Mouse (Mus musculus): ENCODE measurements at regions not wholly inside any gene's neighbourhood (a gene's known extent, or its start where the extent isn't known, plus 50 kb on each side); places are given as distances from the start of the nearest gene placed in this dataset.

GRCm38 (mm10) chr8:24287861-24288260, 437.8 kb downstream of the Adam3 start:
- DNase-seq (ENCODE audit: low read depth, low spot score) = no peak

GRCm38 (mm10) chr8:24284966-24285365, 440.7 kb downstream of the Adam3 start:
- DNase-seq (ENCODE audit: low read depth, low spot score) = no peak

- DNase-seq (ENCODE audit: low read depth, low spot score) = no peak
Observed at GRCm38 (mm10) chr8:24283901-24284405, 441.7 kb downstream of the Adam3 start.

GRCm38 (mm10) chr8:24280296-24280695, 445.4 kb downstream of the Adam3 start:
- DNase-seq (ENCODE audit: low read depth, low spot score) = no peak

GRCm38 (mm10) chr8:24278391-24278790, 447.3 kb downstream of the Adam3 start:
- DNase-seq (ENCODE audit: low read depth, low spot score) = no peak

- DNase-seq (ENCODE audit: low read depth, low spot score) = no peak
Observed at GRCm38 (mm10) chr8:24261359-24261758, 464.3 kb downstream of the Adam3 start.

GRCm38 (mm10) chr8:24258622-24259021, 467.0 kb downstream of the Adam3 start:
- no peak for DNase-seq (ENCODE audit: low read depth, low spot score)

- DNase-seq (ENCODE audit: low read depth, low spot score) = no peak
Observed at GRCm38 (mm10) chr8:24242211-24242610, 483.4 kb downstream of the Adam3 start.

GRCm38 (mm10) chr8:24240211-24240983, 485.3 kb downstream of the Adam3 start:
- DNase-seq (ENCODE audit: low read depth, low spot score) = peak; percentile 2

- DNase-seq (ENCODE audit: low read depth, low spot score) = no peak
Observed at GRCm38 (mm10) chr8:24234981-24235380, 490.7 kb downstream of the Adam3 start.

GRCm38 (mm10) chr8:24228148-24228547, 497.5 kb downstream of the Adam3 start:
- no peak for DNase-seq (ENCODE audit: low read depth, low spot score)

GRCm38 (mm10) chr8:24227331-24228072, 498.1 kb downstream of the Adam3 start:
- no peak for DNase-seq (ENCODE audit: low read depth, low spot score)

- DNase-seq (ENCODE audit: low read depth, low spot score) = no peak
Observed at GRCm38 (mm10) chr8:24220222-24220621, 505.4 kb downstream of the Adam3 start.

GRCm38 (mm10) chr8:24216655-24217054, 509.0 kb downstream of the Adam3 start:
- DNase-seq (ENCODE audit: low read depth, low spot score) = no peak

GRCm38 (mm10) chr8:24215510-24216138, 510.0 kb downstream of the Adam3 start:
- DNase-seq (ENCODE audit: low read depth, low spot score) = no peak

- no peak for DNase-seq (ENCODE audit: low read depth, low spot score)
Observed at GRCm38 (mm10) chr8:24214315-24214714, 511.3 kb downstream of the Adam3 start.

- DNase-seq (ENCODE audit: low read depth, low spot score) = no peak
Observed at GRCm38 (mm10) chr8:24212216-24213200, 513.1 kb downstream of the Adam3 start.

- DNase-seq (ENCODE audit: low read depth, low spot score) = no peak
Observed at GRCm38 (mm10) chr8:24211091-24211490, 514.6 kb downstream of the Adam3 start.

Measured in A20 (cell line).